Mouse (Mus musculus) embryo, embryonic 11 days (tissue): ENCODE data around the gene Echs1.
A peak's percentile ranks its signal among the peaks of the same experiment; 100 is the strongest.
"Not testable (repeated sequence)": the region's sequence is repeated elsewhere in the genome, so short reads cannot be mapped to it uniquely, and the experiment has no call there.

Source experiments
- DNase-seq: peaks from one replicate; pipeline ENCODE4 v3.0.0-alpha.2; 2015

The Echs1 gene

GRCm38 (mm10) chr7:140116329-140117054, at the start of gene Echs1:
Gene Echs1 (minus strand): TSS chr7:140116476.
- DNase-seq: peak; percentile 93

GRCm38 (mm10) chr7:140164664-140165063, 48.4 kb upstream of the Echs1 start, which contains the start of gene Olfr522:
Gene Olfr522 (minus strand): TSS chr7:140164764.
- no peak for DNase-seq

GRCm38 (mm10) chr7:140160363-140160762, 44.1 kb upstream of the Echs1 start:
- DNase-seq: no peak

GRCm38 (mm10) chr7:140154218-140154927, 38.1 kb upstream of the Echs1 start, which contains the start of gene Sprn:
Gene Sprn (minus strand): TSS chr7:140154877.
- DNase-seq: peak; percentile 48

GRCm38 (mm10) chr7:140153829-140154217, 37.5 kb upstream of the Echs1 start:
- DNase-seq: no peak

GRCm38 (mm10) chr7:140153383-140153782, 37.1 kb upstream of the Echs1 start:
- DNase-seq: peak; percentile 45

GRCm38 (mm10) chr7:140144550-140144949, 28.3 kb upstream of the Echs1 start:
- DNase-seq: no peak

- DNase-seq: peak; percentile 82
Measured at GRCm38 (mm10) chr7:140141350-140141749, 25.1 kb upstream of the Echs1 start.

- no peak for DNase-seq
Measured at GRCm38 (mm10) chr7:140138021-140138310, 21.7 kb upstream of the Echs1 start.

- DNase-seq: peak; percentile 94
Measured at GRCm38 (mm10) chr7:140137135-140138020, 21.1 kb upstream of the Echs1 start, which contains the start of gene Mtg1. Gene Mtg1 (plus strand): TSS chr7:140137564.

GRCm38 (mm10) chr7:140135106-140135770, 19.0 kb upstream of the Echs1 start:
- no peak for DNase-seq

GRCm38 (mm10) chr7:140134033-140134432, 17.8 kb upstream of the Echs1 start:
- not testable (repeated sequence) for DNase-seq

GRCm38 (mm10) chr7:140132184-140132583, 15.9 kb upstream of the Echs1 start:
- not testable (repeated sequence) for DNase-seq

GRCm38 (mm10) chr7:140127911-140128310, 11.6 kb upstream of the Echs1 start:
- DNase-seq: no peak

- no peak for DNase-seq
Measured at GRCm38 (mm10) chr7:140126934-140127333, 10.7 kb upstream of the Echs1 start.

- no peak for DNase-seq
Measured at GRCm38 (mm10) chr7:140126022-140126350, 9.7 kb upstream of the Echs1 start.

GRCm38 (mm10) chr7:140125278-140126021, 9.2 kb upstream of the Echs1 start:
- DNase-seq: peak; percentile 94

- no peak for DNase-seq
Measured at GRCm38 (mm10) chr7:140124382-140124781, 8.1 kb upstream of the Echs1 start.

GRCm38 (mm10) chr7:140122765-140123164, 6.5 kb upstream of the Echs1 start:
- no peak for DNase-seq

- DNase-seq: no peak
Measured at GRCm38 (mm10) chr7:140121338-140121910, 5.1 kb upstream of the Echs1 start.

- DNase-seq: no peak
Measured at GRCm38 (mm10) chr7:140120484-140120883, 4.2 kb upstream of the Echs1 start.
